Mouse (Mus musculus): ENCODE results near the gene Ahsa1. TPM values are rescaled to one million over a fixed set of nuclear protein-coding genes. Genes with fewer than 3 reads are reported as not detected.
A peak's percentile ranks its signal among the peaks of the same experiment; 100 is the strongest.

Gene Ahsa1
- total and polyA plus RNA-seq, 2 experiments from 2014 or later = 80.7 to 109 TPM

DNA sequence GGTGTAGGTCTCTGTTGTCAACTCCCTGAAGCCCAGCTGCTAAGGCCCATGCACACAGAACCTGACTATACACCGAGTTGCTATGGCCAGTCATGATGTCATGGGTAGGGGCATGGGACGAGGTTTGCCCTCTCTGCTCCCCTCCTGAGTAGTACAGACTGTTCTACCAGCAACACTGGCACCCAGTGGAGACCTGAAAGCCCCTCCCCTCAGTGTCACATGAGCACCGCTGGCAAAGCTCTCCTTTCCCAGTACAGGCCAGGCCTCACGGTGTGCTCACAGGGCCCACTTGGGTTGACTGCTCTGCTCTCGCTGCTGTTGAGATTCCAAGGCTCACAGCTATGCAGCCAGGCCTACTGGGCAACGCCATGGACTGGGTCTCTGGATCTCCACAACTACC, 27.7 kb downstream of the Ahsa1 start:
- WGBS = 56% methylated on average over 6 of the region's 6 CpGs
- H3K9ac ChIP-seq (replicated peaks; ENCODE audit: low read depth, low read length) = no peak overlapping the region
- H3K4me3 ChIP-seq (ENCODE audit: low read depth, low read length) = no peak overlapping the region
- H3K4me2 ChIP-seq (ENCODE audit: low read depth, low read length) = no peak overlapping the region
- no peak overlapping the region for H3K27ac ChIP-seq (ENCODE audit: low read depth)
- no peaks in the 10 kb centered on the region for H3K4me1 ChIP-seq (ENCODE audit: control insufficient read depth, insufficient read depth)
- no peaks in the 10 kb centered on the region for H3K9me3 ChIP-seq (replicated peaks; ENCODE audit: control insufficient read depth, low read length)
- ATAC-seq (ENCODE audit: insufficient read depth, low read depth) = peak; percentile 86
- H3K36me3 ChIP-seq (replicated peaks; ENCODE audit: control insufficient read depth, insufficient read depth, low read length) = no peaks in the 10 kb centered on the region
- no peaks in the 10 kb centered on the region for H3K27me3 ChIP-seq (ENCODE audit: control insufficient read depth, insufficient read depth, low read length)
- TF ChIP-seq EP300 (IDR thresholded peaks at IDR 0.05; ENCODE audit: low read depth) = no peak
- no peak for TF ChIP-seq CTCF (IDR thresholded peaks at IDR 0.05; ENCODE audit: low read depth)
- peak; percentile 30 for DNase-seq (ENCODE audit: low spot score)

DNA sequence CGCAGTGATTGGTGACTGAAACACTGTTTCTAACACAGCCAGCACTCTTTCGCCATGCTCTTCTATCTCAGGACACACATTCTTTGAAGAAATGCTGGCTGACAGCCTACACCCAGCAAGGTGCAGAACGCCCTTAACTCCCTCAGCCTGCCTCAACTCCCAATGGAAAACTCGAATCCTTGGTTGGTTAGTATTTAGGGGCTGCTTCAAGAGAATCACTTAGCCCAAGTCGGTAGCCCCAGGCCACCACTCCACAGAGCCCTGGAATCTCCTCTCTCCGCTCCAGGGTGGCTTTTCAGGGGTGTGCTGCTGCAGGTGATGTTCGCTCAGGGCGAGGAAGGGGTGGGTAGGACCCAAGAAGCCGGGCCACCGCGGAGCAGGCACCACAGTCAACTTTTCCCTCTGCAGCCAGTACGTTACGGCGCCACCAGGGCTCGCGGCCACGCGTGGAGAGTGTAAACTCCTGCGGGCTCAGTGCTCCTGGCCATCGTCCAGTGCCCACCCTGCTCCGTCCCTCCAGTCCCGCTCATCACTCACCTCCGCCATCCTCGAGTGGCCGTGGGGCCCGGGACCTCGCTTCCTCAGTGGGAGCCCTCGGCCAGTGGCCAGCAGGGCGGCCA, 32.9 kb downstream of the Ahsa1 start:
- Histone ChIP-seq H3K9me3 (replicated peaks; ENCODE audit: control insufficient read depth, low read length) (no peaks in the 10 kb centered on the region), H3K9ac (replicated peaks; ENCODE audit: low read depth, low read length) (peak overlapping the region; percentile 52), H3K36me3 (replicated peaks; ENCODE audit: control insufficient read depth, insufficient read depth, low read length) (no peaks in the 10 kb centered on the region), H3K4me1 (ENCODE audit: control insufficient read depth, insufficient read depth) (peaks cover 3% of the 10 kb centered on the region; the same call in 1 of the 2 replicates), H3K27ac (ENCODE audit: low read depth) (no peak overlapping the region), H3K27me3 (ENCODE audit: control insufficient read depth, insufficient read depth, low read length) (no peaks in the 10 kb centered on the region), H3K4me2 (ENCODE audit: low read depth, low read length) (peak overlapping the region; percentile 90), H3K4me3 (ENCODE audit: low read depth, low read length) (peak overlapping the region; percentile 57)
- TF ChIP-seq EP300 (IDR thresholded peaks at IDR 0.05; ENCODE audit: low read depth) = no peak
- 12% methylated on average over 29 of the region's 29 CpGs for WGBS
- ATAC-seq (ENCODE audit: insufficient read depth, low read depth) (peak; percentile 17; the same call in 1 of the 2 replicates), DNase-seq (ENCODE audit: low spot score) (no peak)

DNA sequence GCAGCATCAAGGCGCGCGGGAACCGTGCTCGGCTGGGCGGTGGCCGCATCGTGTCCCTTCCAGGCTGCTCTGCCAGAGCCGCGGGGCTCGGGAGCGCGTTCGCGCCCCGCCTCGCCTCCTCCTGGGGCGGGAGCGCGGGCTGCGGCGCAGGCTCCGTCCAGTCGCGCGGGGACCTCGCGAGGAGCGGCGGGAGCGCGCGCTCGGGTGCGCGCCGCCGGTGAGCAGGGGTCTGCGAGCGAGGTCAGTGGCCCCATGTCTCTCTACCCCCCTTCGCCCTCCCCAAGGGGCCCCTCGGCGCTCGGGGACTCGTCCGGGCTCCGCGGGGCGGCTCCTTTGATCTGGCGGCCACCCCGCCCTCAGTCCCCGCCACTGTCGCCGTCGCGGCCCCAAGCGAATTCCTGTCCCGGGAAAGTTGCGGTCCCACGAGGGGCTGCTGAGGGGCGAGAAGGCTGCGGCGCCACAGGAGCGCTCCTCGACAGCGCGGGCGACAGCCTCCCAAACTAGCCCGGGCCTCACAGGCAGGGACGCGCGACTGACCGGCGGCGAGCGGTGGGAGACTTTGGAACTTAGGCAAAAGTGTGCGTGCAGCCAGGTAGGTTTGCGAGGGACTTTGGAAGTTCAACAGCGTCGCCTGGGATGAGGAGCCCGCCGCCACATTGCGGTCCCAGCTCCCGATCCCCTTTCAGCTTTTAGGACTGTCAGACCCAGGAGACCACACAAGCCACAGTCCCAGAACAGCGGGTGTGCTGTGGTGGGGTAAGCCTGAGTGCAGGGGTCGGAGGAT, 33.6 kb downstream of the Ahsa1 start, which contains the start of gene Ism2:
Gene Ism2 (minus strand): TSS at position 49 of the 784 bp plus-strand sequence.
- ATAC-seq (ENCODE audit: insufficient read depth, low read depth) (peak; percentile 80), DNase-seq (ENCODE audit: low spot score) (no peak)
- H3K9me3 ChIP-seq (replicated peaks; ENCODE audit: control insufficient read depth, low read length) = no peaks in the 10 kb centered on the region
- peak within 1 kb of the TSS; percentile 57 for H3K4me3 ChIP-seq (ENCODE audit: low read depth, low read length)
- peak within 1 kb of the TSS; percentile 90 for H3K4me2 ChIP-seq (ENCODE audit: low read depth, low read length)
- no peak for TF ChIP-seq CTCF (IDR thresholded peaks at IDR 0.05; ENCODE audit: low read depth)
- no peak for TF ChIP-seq EP300 (IDR thresholded peaks at IDR 0.05; ENCODE audit: low read depth)
- H3K27me3 ChIP-seq (ENCODE audit: control insufficient read depth, insufficient read depth, low read length) = no peaks in the 10 kb centered on the region
- peaks cover 3% of the 10 kb centered on the region; the same call in 1 of the 2 replicates for H3K4me1 ChIP-seq (ENCODE audit: control insufficient read depth, insufficient read depth)
- under 1% methylated on average over 63 of the region's 86 CpGs for WGBS
- H3K9ac ChIP-seq (replicated peaks; ENCODE audit: low read depth, low read length) = peak within 1 kb of the TSS; percentile 52
- no peak within 1 kb of the TSS for H3K27ac ChIP-seq (ENCODE audit: low read depth)
- H3K36me3 ChIP-seq (replicated peaks; ENCODE audit: control insufficient read depth, insufficient read depth, low read length) = no peaks in the 10 kb centered on the region

DNA sequence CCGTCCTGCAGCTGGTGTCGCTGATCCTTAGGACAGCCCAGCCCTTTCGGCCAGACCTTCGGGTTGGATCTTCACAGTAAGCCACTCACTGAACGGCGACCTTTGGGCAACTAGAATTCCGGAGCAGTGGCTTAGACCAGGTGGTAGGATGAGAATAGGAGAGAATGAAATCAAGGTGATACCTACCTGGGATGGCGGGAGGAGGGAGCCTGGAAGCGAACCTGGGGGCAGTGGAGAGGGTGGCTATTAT, 34.1 kb downstream of the Ahsa1 start:
- ATAC-seq (ENCODE audit: insufficient read depth, low read depth) = no peak
- no peaks in the 10 kb centered on the region for H3K36me3 ChIP-seq (replicated peaks; ENCODE audit: control insufficient read depth, insufficient read depth, low read length)
- no peak overlapping the region for H3K27ac ChIP-seq (ENCODE audit: low read depth)
- peak overlapping the region; percentile 57 for H3K4me3 ChIP-seq (ENCODE audit: low read depth, low read length)
- WGBS = 2% methylated on average over 9 of the region's 9 CpGs
- H3K27me3 ChIP-seq (ENCODE audit: control insufficient read depth, insufficient read depth, low read length) = no peaks in the 10 kb centered on the region
- H3K4me1 ChIP-seq (ENCODE audit: control insufficient read depth, insufficient read depth) = peaks cover 3% of the 10 kb centered on the region; the same call in 1 of the 2 replicates
- H3K9me3 ChIP-seq (replicated peaks; ENCODE audit: control insufficient read depth, low read length) = no peaks in the 10 kb centered on the region
- H3K9ac ChIP-seq (replicated peaks; ENCODE audit: low read depth, low read length) = peak overlapping the region; percentile 52; the same call in 1 of the 2 replicates
- TF ChIP-seq CTCF (IDR thresholded peaks at IDR 0.05; ENCODE audit: low read depth) = no peak
- no peak for TF ChIP-seq EP300 (IDR thresholded peaks at IDR 0.05; ENCODE audit: low read depth)
- DNase-seq (ENCODE audit: low spot score) = no peak
- peak overlapping the region; percentile 90 for H3K4me2 ChIP-seq (ENCODE audit: low read depth, low read length)

DNA sequence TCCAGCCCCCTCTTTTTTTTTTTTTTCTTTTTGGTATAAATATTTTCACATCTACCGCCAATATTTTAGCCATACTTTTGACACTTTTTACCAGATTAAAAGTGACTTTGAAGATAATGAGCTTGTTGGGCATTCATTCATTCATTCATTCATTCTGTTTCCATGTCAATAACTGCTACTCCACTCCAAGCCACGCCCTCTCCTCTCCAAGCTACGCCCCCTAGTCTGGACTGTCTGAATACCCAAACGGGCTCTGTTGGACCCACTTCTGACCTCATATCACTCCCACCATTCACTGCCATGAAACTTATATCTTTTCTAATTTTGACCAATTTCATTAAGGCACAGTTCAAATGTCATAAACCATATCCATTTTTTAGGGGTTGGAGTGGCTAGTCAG, 34.9 kb downstream of the Ahsa1 start:
- WGBS = 49% methylated on average over 4 of the region's 4 CpGs

More for the DNA sequence above, 34.9 kb downstream of the Ahsa1 start:
- H3K36me3 ChIP-seq (replicated peaks; ENCODE audit: control insufficient read depth, insufficient read depth, low read length) = no peaks in the 10 kb centered on the region
- no peaks in the 10 kb centered on the region for H3K27me3 ChIP-seq (ENCODE audit: control insufficient read depth, insufficient read depth, low read length)
- H3K4me2 ChIP-seq (ENCODE audit: low read depth, low read length) = no peak overlapping the region
- ATAC-seq (ENCODE audit: insufficient read depth, low read depth) = no peak
- no peaks in the 10 kb centered on the region for H3K9me3 ChIP-seq (replicated peaks; ENCODE audit: control insufficient read depth, low read length)
- no peak for DNase-seq (ENCODE audit: low spot score)
- H3K9ac ChIP-seq (replicated peaks; ENCODE audit: low read depth, low read length) = no peak overlapping the region
- TF ChIP-seq CTCF (IDR thresholded peaks at IDR 0.05; ENCODE audit: low read depth) (no peak), EP300 (IDR thresholded peaks at IDR 0.05; ENCODE audit: low read depth) (no peak)
- H3K4me1 ChIP-seq (ENCODE audit: control insufficient read depth, insufficient read depth) = peaks cover 3% of the 10 kb centered on the region
- no peak overlapping the region for H3K27ac ChIP-seq (ENCODE audit: low read depth)
- no peak overlapping the region for H3K4me3 ChIP-seq (ENCODE audit: low read depth, low read length)
